Mouse (Mus musculus): ENCODE data around the gene Bcl11a.

Bcl11a gene

GRCm38 (mm10) chr11:24214509-24215134, 136.8 kb downstream of the Bcl11a start:
- DNase-seq (ENCODE audit: low spot score), result no peak

- no peak for DNase-seq (ENCODE audit: low spot score)
These were observed 140.0 kb downstream of the Bcl11a start for GRCm38 (mm10) chr11:24217741-24218333.

- no peak for DNase-seq (ENCODE audit: low spot score)
These were observed 143.9 kb downstream of the Bcl11a start for GRCm38 (mm10) chr11:24221601-24222307.
